Mouse (Mus musculus) embryonic facial prominence, embryonic 11.5 days (tissue): ENCODE measurements around the gene Fabp2. TPM values are rescaled to one million over a fixed set of nuclear protein-coding genes. Genes with fewer than 3 reads are reported as not detected.

ENCODE experiments used
- ATAC-seq: fragments of 200-750 bp; cut with Nextera tagmentation; replicated peaks from 2 replicates; pipeline ENCODE4 v1.8.0; 2017; ENCODE audit warnings: low read depth; ENCODE audit not compliant: insufficient number of reproducible peaks, low FRiP score, low TSS enrichment
- DNase-seq: peaks from one replicate; pipeline ENCODE4 v3.0.0-alpha.2; 2015; ENCODE audit warnings: low spot score
- H3K27ac ChIP-seq: fragments of 300-500 bp; sonication (generic); replicated peaks from 2 replicates; pipeline ENCODE4 v1.5.1; 2014; ENCODE audit warnings: mild to moderate bottlenecking, low read depth, low read length, control low read depth
- H3K27me3 ChIP-seq: fragments of 300-500 bp; sonication (generic); 2 replicates; pipeline ENCODE4 v1.6.1; 2014; ENCODE audit warnings: mild to moderate bottlenecking, low read length, moderate library complexity, mixed read lengths; ENCODE audit not compliant: control insufficient read depth, insufficient read depth
- H3K36me3 ChIP-seq: fragments of 300-500 bp; sonication (generic); replicated peaks from 2 replicates; pipeline ENCODE4 v1.6.1; 2014; ENCODE audit warnings: low read depth, mild to moderate bottlenecking, low read length, moderate library complexity, mixed read lengths; ENCODE audit not compliant: control insufficient read depth, insufficient read depth
- H3K4me1 ChIP-seq: fragments of 300-500 bp; sonication (generic); 2 replicates; pipeline ENCODE4 v1.6.1; 2014; ENCODE audit warnings: low read length, mixed read lengths; ENCODE audit not compliant: control insufficient read depth, insufficient read depth
- H3K4me2 ChIP-seq: fragments of 300-500 bp; sonication (generic); 2 replicates; pipeline ENCODE4 v1.6.1; 2014; ENCODE audit warnings: low read depth, mild to moderate bottlenecking, control low read depth, low read length, moderate library complexity
- H3K4me3 ChIP-seq: fragments of 300-500 bp; sonication (generic); 2 replicates; pipeline ENCODE4 v1.5.1; 2014; ENCODE audit warnings: low read depth, low read length, control low read depth
- H3K9ac ChIP-seq: fragments of 300-500 bp; sonication (generic); replicated peaks from 2 replicates; pipeline ENCODE4 v1.6.1; 2014; ENCODE audit warnings: mild to moderate bottlenecking, control low read depth, low read length
- H3K9me3 ChIP-seq: fragments of 300-500 bp; sonication (generic); replicated peaks from 2 replicates; pipeline ENCODE4 v1.6.1; 2016; ENCODE audit warnings: mild to moderate bottlenecking, low read length, inconsistent platforms, mixed read lengths; ENCODE audit not compliant: control insufficient read depth
- WGBS: fragments of 180-500 bp; shearing (Covaris S2); extraction: QIAGEN DNeasy Blood & Tissue Kit; methylation state at CpG from one replicate; pipeline ENCODE4 v1.1.7; 2014; 5-methylcytosine and 5-hydroxymethylcytosine counted together
- polyA plus RNA-seq: library from polyadenylated mRNA; unstranded; fragments of >200 nt; fragmentation: Nextera tagmentation; extraction: Ambion mirVana; gene quantifications from 2 replicates; pipeline ENCODE4 v1.2.1, GENCODE M21; 2014

Gene Fabp2
- polyA plus RNA-seq, 1 experiment from 2014 or later, result not detected

DNA sequence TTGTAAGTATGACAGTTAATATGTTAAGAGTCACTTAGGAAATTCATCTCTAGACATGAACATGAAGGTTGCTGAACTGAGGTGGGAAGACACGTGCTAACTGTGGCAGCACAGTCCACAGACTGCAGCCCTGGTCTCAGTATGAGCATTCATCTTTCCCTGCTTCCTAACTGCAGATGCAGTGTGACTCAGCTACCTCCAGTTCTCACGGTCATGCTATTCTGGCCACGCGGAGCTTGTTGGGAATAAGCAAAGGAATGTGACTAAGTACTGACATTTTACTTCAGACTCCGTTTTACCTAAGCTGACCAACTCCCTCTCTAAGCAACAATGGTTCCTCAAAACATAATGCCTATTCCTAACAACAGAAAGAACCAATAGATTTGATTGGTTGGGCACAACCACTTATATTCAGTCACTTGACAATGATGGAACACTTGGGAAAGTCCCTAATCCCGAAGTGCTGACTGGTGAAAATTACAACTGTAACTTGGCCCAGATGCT, 48.6 kb downstream of the Fabp2 start:
- WGBS, result 87% methylated on average over 6 of the region's 6 CpGs

More for the DNA sequence above, 48.6 kb downstream of the Fabp2 start:
- no peaks in the 10 kb centered on the region for H3K9me3 ChIP-seq
- ATAC-seq, result no peak
- H3K4me2 ChIP-seq, result no peak overlapping the region
- no peak overlapping the region for H3K9ac ChIP-seq
- H3K27me3 ChIP-seq, result no peaks in the 10 kb centered on the region
- H3K27ac ChIP-seq, result no peak overlapping the region
- no peaks in the 10 kb centered on the region for H3K4me1 ChIP-seq
- no peak for DNase-seq
- no peak overlapping the region for H3K4me3 ChIP-seq
- H3K36me3 ChIP-seq, result no peaks in the 10 kb centered on the region

Other genes starting within 250 kb of the Fabp2 start
- 4.6 and 4.8 TPM in 2 replicates for gene Pde5a, start 166.1 kb upstream of the Fabp2 start, polyA plus RNA-seq
- not detected in 2 replicates for gene Gm10959, start 24.3 kb downstream of the Fabp2 start, polyA plus RNA-seq
- 81.4 and 88.3 TPM in 2 replicates for gene 1810037I17Rik, start 29.1 kb downstream of the Fabp2 start, polyA plus RNA-seq
- gene Usp53, start 89.4 kb downstream of the Fabp2 start, polyA plus RNA-seq, result 4.8 and 5.3 TPM in 2 replicates
- 0.78 and 1.3 TPM in 2 replicates for gene Myoz2, start 139.9 kb downstream of the Fabp2 start, polyA plus RNA-seq